In genomic region chr4:120141810-120142209, GRCm38 (mm10) we compare ENCODE assay signal across 23 mouse cellular contexts. TPM values are rescaled to one million over a fixed set of nuclear protein-coding genes. Genes with fewer than 3 reads are reported as not detected.
DNase-seq lines count a peak whose midpoint lies in the region; ATAC-seq lines count a peak whose summit lies in the region.
"Had no signal": no experiment of that assay in that cellular context is flagged by ENCODE, and none has a peak within 500 bp of the region (broad histone marks: within the 10 kb centered on the region; RNA-seq: fewer than 3 reads in every experiment).

No protein-coding gene starts in this region.

- no peaks in the 10 kb centered on the region for H3K27me3 ChIP-seq in forebrain, embryonic 13.5 days
- no peaks in the 10 kb centered on the region for H3K27me3 ChIP-seq in forebrain, embryonic 14.5 days (replicated peaks; ENCODE audit: control insufficient read depth, insufficient read depth, low read length)
- H3K27me3 ChIP-seq in heart, embryonic 13.5 days (replicated peaks), result 0 out of 2 replicates have a peak, but pooled peaks cover 3% of the 10 kb centered on the region
- H3K27me3 ChIP-seq: embryonic facial prominence, embryonic 15.5 days; hindbrain, embryonic 12.5 days had no signal

- no peak overlapping the region for H3K4me3 ChIP-seq in forebrain, embryonic 13.5 days
- H3K4me3 ChIP-seq in forebrain, embryonic 14.5 days (ENCODE audit: low read depth, low read length), result no peak overlapping the region
- no peak overlapping the region for H3K4me3 ChIP-seq in heart, embryonic 13.5 days
- H3K4me3 ChIP-seq: embryonic facial prominence, embryonic 15.5 days; erythroblast, embryonic 14.5 days; forebrain, embryonic 10.5 days; heart, embryonic 15.5 days; hindbrain, embryonic 12.5 days had no signal

- ATAC-seq in forebrain, embryonic 13.5 days, result peak; percentile 24; the same call in 1 of the 2 replicates
- no peak for ATAC-seq in forebrain, embryonic 14.5 days
- no peak for ATAC-seq in heart, embryonic 13.5 days (ENCODE audit: extremely low read depth, insufficient number of reproducible peaks, low FRiP score, low TSS enrichment)
- ATAC-seq: hindbrain, embryonic 16.5 days had no signal

- H3K36me3 ChIP-seq in forebrain, embryonic 13.5 days (ENCODE audit: poor library complexity, severe bottlenecking), result no peaks in the 10 kb centered on the region
- H3K36me3 ChIP-seq in forebrain, embryonic 14.5 days (ENCODE audit: control insufficient read depth, insufficient read depth, low read length), result no peaks in the 10 kb centered on the region
- H3K36me3 ChIP-seq in heart, embryonic 13.5 days, result no peaks in the 10 kb centered on the region
- H3K36me3 ChIP-seq: embryonic facial prominence, embryonic 15.5 days; forebrain, embryonic 10.5 days; heart, embryonic 15.5 days; hindbrain, embryonic 12.5 days had no signal

- H3K27ac ChIP-seq in forebrain, embryonic 13.5 days, result no peak overlapping the region
- no peak overlapping the region for H3K27ac ChIP-seq in forebrain, embryonic 14.5 days (ENCODE audit: low read depth, low read length)
- 0 out of 2 replicates have a peak overlapping the region, but pooled peaks have one; percentile 10 for H3K27ac ChIP-seq in heart, embryonic 13.5 days (replicated peaks)
- H3K27ac ChIP-seq: embryonic facial prominence, embryonic 15.5 days; forebrain, embryonic 10.5 days; heart, embryonic 15.5 days; hindbrain, embryonic 12.5 days had no signal

- 77% methylated on average over 1 of the region's 1 CpGs for WGBS in forebrain, embryonic 13.5 days
- WGBS in forebrain, embryonic 14.5 days, result 75% methylated on average over 1 of the region's 1 CpGs
- WGBS in heart, embryonic 13.5 days, result 43% methylated on average over 1 of the region's 1 CpGs

- no peaks in the 10 kb centered on the region for H3K9me3 ChIP-seq in forebrain, embryonic 13.5 days (replicated peaks)
- H3K9me3 ChIP-seq in forebrain, embryonic 14.5 days (replicated peaks; ENCODE audit: control insufficient read depth, low read length), result no peaks in the 10 kb centered on the region
- no peaks in the 10 kb centered on the region for H3K9me3 ChIP-seq in heart, embryonic 13.5 days
- H3K9me3 ChIP-seq: embryonic facial prominence, embryonic 15.5 days; forebrain, embryonic 10.5 days; heart, embryonic 15.5 days; hindbrain, embryonic 12.5 days had no signal

- no peak overlapping the region for H3K4me2 ChIP-seq in forebrain, embryonic 13.5 days
- H3K4me2 ChIP-seq in forebrain, embryonic 14.5 days (ENCODE audit: low read length), result no peak overlapping the region
- H3K4me2 ChIP-seq in heart, embryonic 13.5 days, result no peak overlapping the region
- H3K4me2 ChIP-seq: embryonic facial prominence, embryonic 15.5 days; heart, embryonic 15.5 days; hindbrain, embryonic 12.5 days had no signal

- peaks cover 11% of the 10 kb centered on the region for H3K4me1 ChIP-seq in forebrain, embryonic 13.5 days
- H3K4me1 ChIP-seq in forebrain, embryonic 14.5 days (ENCODE audit: control insufficient read depth, insufficient read depth, low read length), result peaks cover 3% of the 10 kb centered on the region; the same call in 1 of the 2 replicates
- peaks cover 41% of the 10 kb centered on the region for H3K4me1 ChIP-seq in heart, embryonic 13.5 days
- H3K4me1 ChIP-seq: forebrain, embryonic 10.5 days; hindbrain, embryonic 12.5 days had no signal

- no peak overlapping the region for H3K9ac ChIP-seq in forebrain, embryonic 13.5 days
- H3K9ac ChIP-seq in forebrain, embryonic 14.5 days (ENCODE audit: low read length), result no peak overlapping the region
- H3K9ac ChIP-seq in heart, embryonic 13.5 days, result no peak overlapping the region
- H3K9ac ChIP-seq: embryonic facial prominence, embryonic 15.5 days; heart, embryonic 15.5 days; hindbrain, embryonic 12.5 days had no signal

- DNase-seq in forebrain, embryonic 14.5 days (ENCODE audit: low spot score), result no peak
- DNase-seq in heart, adult 18-20 months, result no peak
- DNase-seq in 3T3-L1 (ENCODE audit: low read depth, low spot score) (peak; percentile 55), adipocyte (ENCODE audit: low spot score) (peak; percentile 28)
- no peak for DNase-seq in urinary bladder, postnatal 25 days (ENCODE audit: low spot score)
- DNase-seq: adrenal gland, postnatal 10 days; cerebellum, adult 18-20 months; cerebellum, adult 9-11 months; cerebellum, postnatal 36 days; gastrocnemius, postnatal 14 days; kidney, adult 11 months; kidney, adult 9 months had no signal

RNA-seq across cellular contexts. Expression of gene Edn2, which starts 19.2 kb away (rescaled TPM):
- polyA plus RNA-seq in forebrain, embryonic 13.5 days (2015; fragmentation: Nextera tagmentation; extraction: Ambion mirVana), result 0.18 and 0.31 TPM in 2 replicates
- 0.20 and 0.30 TPM in 2 replicates for polyA plus RNA-seq in forebrain, embryonic 14.5 days (2014; fragmentation: Nextera tagmentation; extraction: Ambion mirVana)
- 0.62 and 0.96 TPM in 2 replicates for polyA plus RNA-seq in heart, embryonic 13.5 days (2015; fragmentation: Nextera tagmentation; extraction: Ambion mirVana)
- total RNA-seq in heart, adult 18-20 months (2021), result not detected
- total RNA-seq: adrenal gland, postnatal 10 days; adrenal gland, postnatal 4 days; CH12.LX; gastrocnemius, postnatal 14 days; heart, postnatal 25 days had no signal
- polyA plus RNA-seq: erythroblast, embryonic 14.5 days; forebrain, embryonic 10.5 days; hindbrain, embryonic 12.5 days; hindbrain, embryonic 16.5 days had no signal

Comparison
In these comparisons a context has a peak if more than half of its experiments do, and no peak if none do; other contexts are left out.
1. DNase-seq: peak in 3T3-L1 (single experiment) and adipocyte (single experiment); none in forebrain, embryonic 14.5 days (single experiment), heart, adult 18-20 months (0 of 2) and urinary bladder, postnatal 25 days (single experiment).